Mouse (Mus musculus) limb, embryonic 10.5 days (tissue): ENCODE data around the gene Sertad2. TPM values are rescaled to one million over a fixed set of nuclear protein-coding genes. Genes with fewer than 3 reads are reported as not detected.

Experiments used
- DNase-seq: peaks from one replicate; pipeline ENCODE4 v3.0.0-alpha.2; 2017; ENCODE audit warnings: low spot score
- H3K27ac ChIP-seq: fragments of 300-500 bp; sonication (generic); 2 replicates; pipeline ENCODE4 v1.5.1; 2016; ENCODE audit warnings: mild to moderate bottlenecking
- H3K27me3 ChIP-seq: fragments of 300-500 bp; sonication (generic); 2 replicates; pipeline ENCODE4 v1.6.1; 2016; ENCODE audit warnings: low read depth, mild to moderate bottlenecking; ENCODE audit not compliant: poor library complexity, severe bottlenecking
- H3K36me3 ChIP-seq: fragments of 300-500 bp; sonication (generic); 2 replicates; pipeline ENCODE4 v1.6.1; 2016; ENCODE audit warnings: mild to moderate bottlenecking, moderate library complexity
- H3K4me1 ChIP-seq: fragments of 300-500 bp; sonication (generic); 2 replicates; pipeline ENCODE4 v1.6.1; 2016
- H3K4me3 ChIP-seq: fragments of 300-500 bp; sonication (generic); 2 replicates; pipeline ENCODE4 v1.5.1; 2016; ENCODE audit warnings: mild to moderate bottlenecking, moderate library complexity
- H3K9me3 ChIP-seq: fragments of 300-500 bp; sonication (generic); replicated peaks from 2 replicates; pipeline ENCODE4 v1.6.1; 2016; ENCODE audit warnings: mild to moderate bottlenecking
- WGBS: fragments of 180-500 bp; shearing (Covaris S2); methylation state at CpG from one replicate; pipeline ENCODE4 v1.1.7; 2016; 5-methylcytosine and 5-hydroxymethylcytosine counted together
- polyA plus RNA-seq: library from polyadenylated mRNA; unstranded; fragments of >200 nt; fragmentation: Nextera tagmentation; extraction: Ambion mirVana; gene quantifications from 2 replicates; pipeline ENCODE4 v1.2.1, GENCODE M21; 2016

Gene Sertad2
- polyA plus RNA-seq, 1 experiment from 2014 or later, result 27.0 TPM

- Histone ChIP-seq H3K4me3 (no peak overlapping the region), H3K36me3 (no peaks in the 10 kb centered on the region), H3K9me3 (no peaks in the 10 kb centered on the region), H3K4me1 (no peaks in the 10 kb centered on the region), H3K27ac (no peak overlapping the region), H3K27me3 (no peaks in the 10 kb centered on the region)
- DNase-seq, result no peak
- WGBS, result 86% methylated on average over 8 of the region's 8 CpGs
Observed at GRCm38 (mm10) chr11:20552758-20553673, 10.0 kb downstream of the Sertad2 start.

DNA sequence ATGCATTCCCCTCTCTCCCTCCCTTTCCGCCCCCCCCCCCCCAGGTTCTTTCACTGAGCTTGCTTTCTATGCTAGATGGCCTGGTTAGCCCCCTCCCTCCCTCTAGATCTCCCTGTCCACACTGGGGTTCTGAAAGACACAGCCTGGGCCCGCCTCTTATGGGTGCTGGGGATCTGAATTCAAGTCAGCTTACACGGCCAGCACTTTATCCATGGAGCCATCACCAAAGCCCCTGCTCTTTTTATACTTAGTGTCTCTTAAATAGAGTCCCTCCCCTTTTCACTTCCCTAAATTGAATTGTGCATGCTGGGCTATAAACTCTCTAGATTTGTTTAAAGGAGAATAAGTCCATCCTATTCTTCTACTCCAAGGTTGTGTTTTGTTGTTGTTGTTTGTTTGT, 12.6 kb downstream of the Sertad2 start:
- H3K36me3 ChIP-seq, result no peaks in the 10 kb centered on the region
- peaks cover 18% of the 10 kb centered on the region for H3K4me1 ChIP-seq
- DNase-seq, result no peak
- H3K9me3 ChIP-seq, result no peaks in the 10 kb centered on the region
- no peaks in the 10 kb centered on the region for H3K27me3 ChIP-seq
- WGBS, result 72% methylated on average over 3 of the region's 3 CpGs
- H3K27ac ChIP-seq, result no peak overlapping the region
- no peak overlapping the region for H3K4me3 ChIP-seq

DNA sequence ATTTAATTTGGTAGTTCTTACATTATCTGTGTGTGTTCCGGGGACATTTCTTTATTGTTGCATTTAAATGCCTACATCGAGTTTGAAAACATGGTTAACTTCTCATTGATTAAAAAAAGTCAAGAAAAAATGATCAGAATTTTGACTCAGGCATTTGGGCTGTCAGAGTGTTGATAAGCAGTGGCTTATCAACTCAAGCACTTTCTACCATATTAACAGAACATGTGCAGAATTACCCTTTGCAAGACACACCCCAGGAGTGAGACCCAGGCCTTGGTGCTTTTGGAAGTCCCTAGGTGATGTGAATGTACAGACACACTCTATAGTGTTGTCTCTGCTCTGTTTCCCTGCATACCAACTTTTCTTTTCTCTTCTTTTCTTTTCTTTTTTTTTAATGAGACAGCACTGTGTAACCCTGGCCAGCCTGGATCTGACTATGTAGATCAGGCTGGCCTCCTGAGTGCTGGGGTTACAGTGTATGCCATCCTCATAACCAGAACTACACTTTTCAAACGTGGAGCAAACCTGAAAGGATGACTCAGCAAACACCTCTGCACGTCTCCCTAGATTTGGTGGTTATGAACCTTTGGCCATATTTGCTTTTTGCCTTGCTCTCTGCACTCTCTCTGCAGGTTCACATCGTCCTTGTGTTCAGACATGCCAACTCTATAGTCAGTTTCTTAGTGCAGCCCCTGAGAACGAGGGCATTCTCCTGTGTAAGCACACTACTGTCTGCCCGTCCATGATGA, 13.3 kb downstream of the Sertad2 start:
- Histone ChIP-seq H3K36me3 (no peaks in the 10 kb centered on the region), H3K27ac (no peak overlapping the region), H3K4me3 (no peak overlapping the region), H3K9me3 (no peaks in the 10 kb centered on the region), H3K27me3 (no peaks in the 10 kb centered on the region), H3K4me1 (peaks cover 23% of the 10 kb centered on the region)
- WGBS, result 83% methylated on average over 7 of the region's 7 CpGs
- no peak for DNase-seq

GRCm38 (mm10) chr11:20559236-20559950, 16.3 kb downstream of the Sertad2 start:
- 80% methylated on average over 11 of the region's 11 CpGs for WGBS
- DNase-seq, result no peak
- no peaks in the 10 kb centered on the region for H3K9me3 ChIP-seq
- no peaks in the 10 kb centered on the region for H3K36me3 ChIP-seq
- H3K27me3 ChIP-seq, result no peaks in the 10 kb centered on the region
- no peak overlapping the region for H3K27ac ChIP-seq
- H3K4me1 ChIP-seq, result peaks cover 27% of the 10 kb centered on the region
- no peak overlapping the region for H3K4me3 ChIP-seq

GRCm38 (mm10) chr11:20559951-20560642, 17.0 kb downstream of the Sertad2 start:
- peaks cover 27% of the 10 kb centered on the region for H3K4me1 ChIP-seq
- no peaks in the 10 kb centered on the region for H3K9me3 ChIP-seq
- no peak overlapping the region for H3K4me3 ChIP-seq
- H3K27ac ChIP-seq, result peak overlapping the region; percentile 61; the same call in 1 of the 2 replicates
- H3K27me3 ChIP-seq, result no peaks in the 10 kb centered on the region
- DNase-seq, result no peak
- WGBS, result 60% methylated on average over 10 of the region's 10 CpGs
- no peaks in the 10 kb centered on the region for H3K36me3 ChIP-seq

- DNase-seq, result peak; percentile 79
- WGBS, result 11% methylated on average over 13 of the region's 13 CpGs
- Histone ChIP-seq H3K9me3 (no peaks in the 10 kb centered on the region), H3K27ac (no peak overlapping the region), H3K36me3 (no peaks in the 10 kb centered on the region), H3K4me3 (peak overlapping the region; percentile 34), H3K4me1 (peaks cover 33% of the 10 kb centered on the region), H3K27me3 (no peaks in the 10 kb centered on the region)
Observed at GRCm38 (mm10) chr11:20561323-20562002, 18.4 kb downstream of the Sertad2 start.

- peaks cover 27% of the 10 kb centered on the region for H3K4me1 ChIP-seq
- no peaks in the 10 kb centered on the region for H3K9me3 ChIP-seq
- no peak for DNase-seq
- H3K27ac ChIP-seq, result no peak overlapping the region
- H3K4me3 ChIP-seq, result no peak overlapping the region
- 97% methylated on average over 4 of the region's 4 CpGs for WGBS
- H3K36me3 ChIP-seq, result no peaks in the 10 kb centered on the region
- no peaks in the 10 kb centered on the region for H3K27me3 ChIP-seq
Observed at GRCm38 (mm10) chr11:20565057-20565456, 22.0 kb downstream of the Sertad2 start.

DNA sequence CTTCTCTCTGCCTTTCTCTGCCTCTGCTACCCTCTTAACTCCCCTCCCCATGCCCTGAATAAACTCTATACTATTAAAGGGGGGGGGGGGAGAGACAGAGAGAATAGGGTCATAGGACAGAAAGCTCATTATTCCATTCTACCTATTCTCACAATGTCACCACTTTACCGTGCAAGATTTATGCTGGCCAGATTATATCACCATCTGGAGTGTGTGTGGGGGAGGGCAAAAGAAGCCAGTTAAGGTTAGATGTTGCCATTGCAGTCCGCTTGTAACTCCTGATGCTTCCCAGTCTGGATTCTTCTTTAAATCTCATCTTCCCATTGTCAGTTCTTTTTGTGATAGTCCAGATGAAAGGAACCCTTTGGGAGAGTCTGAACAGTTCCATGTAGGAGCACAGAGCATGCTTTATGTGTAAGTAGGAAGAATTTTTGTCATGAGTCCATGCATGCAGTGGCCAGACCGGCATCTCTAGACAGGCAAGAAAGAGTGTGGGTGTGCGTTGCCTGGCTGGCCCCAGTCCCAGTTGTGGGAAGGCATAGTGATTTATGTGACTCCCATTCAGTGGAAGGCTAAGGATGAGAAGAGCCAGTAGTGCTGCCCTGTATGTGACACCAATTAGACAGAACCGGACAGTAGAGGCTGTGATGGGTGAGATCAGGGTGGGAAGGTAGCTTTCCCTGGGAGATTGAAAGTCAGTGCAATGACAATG, 28.8 kb downstream of the Sertad2 start:
- Histone ChIP-seq H3K36me3 (no peaks in the 10 kb centered on the region; the same call in 1 of the 2 replicates), H3K27ac (no peak overlapping the region), H3K27me3 (no peaks in the 10 kb centered on the region), H3K4me1 (peaks cover 29% of the 10 kb centered on the region), H3K4me3 (no peak overlapping the region), H3K9me3 (no peaks in the 10 kb centered on the region)
- no peak for DNase-seq
- 77% methylated on average over 5 of the region's 5 CpGs for WGBS

DNA sequence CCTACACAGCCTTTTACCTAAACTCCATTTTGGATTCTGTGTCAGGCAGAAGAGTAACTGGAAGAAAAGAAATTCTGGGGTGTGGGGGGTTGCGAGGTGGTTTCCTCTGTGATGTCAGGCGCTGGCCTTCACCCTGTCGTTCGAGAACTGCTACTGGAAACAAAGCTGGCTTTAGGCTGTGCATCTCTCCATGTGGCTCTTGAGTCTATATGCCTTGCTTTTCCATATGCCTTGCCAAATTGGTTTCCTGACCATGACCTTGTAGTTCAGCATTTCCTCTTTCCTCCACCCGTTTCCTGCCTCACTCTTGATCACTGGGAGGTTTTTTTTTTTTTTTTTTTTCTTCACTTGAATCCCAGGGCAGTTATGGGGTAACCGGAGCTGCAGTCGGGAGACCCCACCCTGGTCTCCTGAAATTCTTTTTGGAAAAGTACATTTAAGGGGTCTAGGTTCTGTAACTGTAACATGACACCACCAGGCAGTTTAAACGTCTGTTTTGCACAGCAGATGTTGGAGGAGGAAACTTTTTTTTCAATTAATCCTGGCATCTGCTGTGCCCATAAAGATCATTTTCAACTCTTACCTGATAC, 33.1 kb downstream of the Sertad2 start:
- H3K27me3 ChIP-seq, result no peaks in the 10 kb centered on the region
- peak; percentile 35 for DNase-seq
- H3K27ac ChIP-seq, result peak overlapping the region; percentile 75
- no peaks in the 10 kb centered on the region for H3K9me3 ChIP-seq
- no peaks in the 10 kb centered on the region; the same call in 1 of the 2 replicates for H3K36me3 ChIP-seq
- WGBS, result 43% methylated on average over 8 of the region's 8 CpGs
- no peak overlapping the region for H3K4me3 ChIP-seq
- peaks cover 31% of the 10 kb centered on the region for H3K4me1 ChIP-seq

DNA sequence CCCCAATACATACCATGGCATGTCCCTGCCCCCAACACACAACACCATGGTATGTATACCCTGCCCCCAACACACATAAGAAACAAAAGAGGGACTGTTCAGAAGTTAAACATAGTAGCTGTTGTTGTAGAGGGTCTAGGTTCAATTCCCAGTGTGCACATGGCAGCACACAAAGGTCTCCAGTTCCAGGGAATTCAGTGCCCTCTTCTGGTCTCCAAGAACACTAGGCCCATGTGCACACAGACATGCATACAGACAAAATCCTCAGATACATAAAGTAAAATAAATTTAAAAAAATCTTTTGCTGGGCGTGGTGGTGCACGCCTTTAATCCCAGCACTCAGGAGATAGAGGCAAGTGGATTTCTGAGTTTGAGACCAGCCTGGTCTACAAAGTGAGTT, 39.7 kb downstream of the Sertad2 start:
- Histone ChIP-seq H3K4me1 (peaks cover 4% of the 10 kb centered on the region; the same call in 1 of the 2 replicates), H3K4me3 (no peak overlapping the region), H3K36me3 (no peaks in the 10 kb centered on the region), H3K27ac (no peak overlapping the region), H3K27me3 (no peaks in the 10 kb centered on the region), H3K9me3 (no peaks in the 10 kb centered on the region)
- 95% methylated on average over 2 of the region's 2 CpGs for WGBS
- no peak for DNase-seq

DNA sequence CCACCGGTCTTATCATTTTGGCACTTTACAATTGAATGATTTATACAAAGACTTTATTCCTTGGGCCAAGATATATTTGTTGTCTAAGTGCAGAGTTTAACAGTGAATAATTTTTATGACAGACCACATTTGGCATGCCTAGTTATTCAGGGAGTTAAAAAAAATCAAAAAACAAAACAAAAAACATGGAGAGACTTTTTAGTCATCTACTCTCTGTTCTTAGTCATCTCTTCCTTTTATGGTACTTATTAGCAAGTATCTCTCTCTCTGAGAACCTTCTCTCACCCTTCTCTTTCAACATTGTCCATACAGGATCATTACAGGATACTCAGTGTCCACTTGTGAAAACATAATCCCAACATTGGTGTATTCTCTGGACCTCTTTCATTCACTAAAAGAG, 42.2 kb downstream of the Sertad2 start:
- 78% methylated on average over 1 of the region's 1 CpGs for WGBS
- Histone ChIP-seq H3K27ac (no peak overlapping the region), H3K36me3 (no peaks in the 10 kb centered on the region), H3K4me3 (no peak overlapping the region), H3K9me3 (no peaks in the 10 kb centered on the region), H3K27me3 (no peaks in the 10 kb centered on the region), H3K4me1 (peaks cover 14% of the 10 kb centered on the region)
- no peak for DNase-seq
